Mouse (Mus musculus): ENCODE results near the gene Gm42421.

Gm42421 gene

GRCm38 (mm10) chr5:143941588-143941987 is 13.6 kb downstream of the Gm42421 start:
- no peak for DNase-seq

GRCm38 (mm10) chr5:143943231-143944125 is 15.5 kb downstream of the Gm42421 start:
- no peak for DNase-seq

- DNase-seq = no peak
Measured at GRCm38 (mm10) chr5:143948361-143948760, 20.4 kb downstream of the Gm42421 start.

- DNase-seq = no peak
Measured at GRCm38 (mm10) chr5:143950016-143950415, 22.0 kb downstream of the Gm42421 start.

- DNase-seq = no peak
Measured at GRCm38 (mm10) chr5:143957101-143957500, 29.1 kb downstream of the Gm42421 start.

GRCm38 (mm10) chr5:143959551-143959950 is 31.6 kb downstream of the Gm42421 start:
- no peak for DNase-seq

- no peak for DNase-seq
Measured at GRCm38 (mm10) chr5:143961176-143961575, 33.2 kb downstream of the Gm42421 start.

GRCm38 (mm10) chr5:143965586-143966345 is 37.8 kb downstream of the Gm42421 start:
- no peak for DNase-seq

GRCm38 (mm10) chr5:143966671-143967070 is 38.7 kb downstream of the Gm42421 start:
- no peak for DNase-seq

GRCm38 (mm10) chr5:143972628-143973027 is 44.7 kb downstream of the Gm42421 start:
- no peak for DNase-seq

GRCm38 (mm10) chr5:143974931-143975630 is 47.1 kb downstream of the Gm42421 start:
- DNase-seq = peak; percentile 28

- no peak for DNase-seq
Measured at GRCm38 (mm10) chr5:143975631-143975933, 47.6 kb downstream of the Gm42421 start.

- DNase-seq = no peak
Measured at GRCm38 (mm10) chr5:143976232-143976631, 48.3 kb downstream of the Gm42421 start.

GRCm38 (mm10) chr5:143976726-143977431 is 48.9 kb downstream of the Gm42421 start:
- DNase-seq = no peak

GRCm38 (mm10) chr5:143980858-143981257 is 52.9 kb downstream of the Gm42421 start:
- peak; percentile 40 for DNase-seq

- DNase-seq = no peak
Measured at GRCm38 (mm10) chr5:143982361-143982760, 54.4 kb downstream of the Gm42421 start.

GRCm38 (mm10) chr5:143985381-143985780 is 57.4 kb downstream of the Gm42421 start:
- no peak for DNase-seq

All from kidney, adult 11 months (tissue).